Mouse (Mus musculus) inflammation-experienced regulatory T-cells, adult 6 months (primary cell): ENCODE measurements around the gene Rab5c. TPM values are rescaled to one million over a fixed set of nuclear protein-coding genes. Genes with fewer than 3 reads are reported as not detected.
A peak's percentile ranks its signal among the peaks of the same experiment; 100 is the strongest.

Experiments used
- ATAC-seq: one replicate; pipeline ENCODE4 v1.8.0; 2017
- polyA plus RNA-seq, 3 experiments: library from polyadenylated mRNA; unstranded; fragments of 100-300 nt; shearing (Covaris generic); gene quantifications; one replicate each; pipeline ENCODE4 v1.2.1; 2017

Rab5c gene
- polyA plus RNA-seq = 10 to 100 TPM; 24.7 to 54.7 (median 48.7) TPM

DNA sequence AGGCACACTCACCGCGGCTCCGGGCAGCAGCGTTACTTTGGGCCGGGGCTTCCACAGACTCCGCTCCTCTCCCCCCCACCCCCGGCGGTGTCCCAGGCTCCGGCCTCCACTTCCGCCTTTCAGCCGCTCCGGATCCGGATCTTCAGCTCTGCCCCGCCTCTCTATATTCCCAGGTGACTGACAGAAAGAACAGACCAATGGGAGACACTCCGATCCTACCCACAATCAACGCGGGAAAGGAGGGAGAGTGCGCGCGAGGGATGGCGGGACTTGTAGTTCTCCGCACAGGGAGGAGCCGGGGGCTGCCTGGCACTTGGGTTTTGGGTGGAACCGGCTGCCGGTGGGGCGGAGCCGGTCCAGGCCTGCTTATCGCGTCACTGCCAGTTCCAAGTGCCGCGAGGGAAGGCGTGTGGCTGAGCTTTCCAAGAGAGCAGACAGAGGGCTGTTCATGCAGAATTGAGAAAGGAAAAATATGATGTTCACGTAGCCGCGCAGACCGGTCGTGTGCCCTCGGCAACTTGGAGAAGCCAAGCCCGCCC lies at the start of gene Rab5c:
Gene Rab5c (minus strand): TSS at position 150 of the 539 bp plus-strand sequence.
- peak; percentile 98 for ATAC-seq

DNA sequence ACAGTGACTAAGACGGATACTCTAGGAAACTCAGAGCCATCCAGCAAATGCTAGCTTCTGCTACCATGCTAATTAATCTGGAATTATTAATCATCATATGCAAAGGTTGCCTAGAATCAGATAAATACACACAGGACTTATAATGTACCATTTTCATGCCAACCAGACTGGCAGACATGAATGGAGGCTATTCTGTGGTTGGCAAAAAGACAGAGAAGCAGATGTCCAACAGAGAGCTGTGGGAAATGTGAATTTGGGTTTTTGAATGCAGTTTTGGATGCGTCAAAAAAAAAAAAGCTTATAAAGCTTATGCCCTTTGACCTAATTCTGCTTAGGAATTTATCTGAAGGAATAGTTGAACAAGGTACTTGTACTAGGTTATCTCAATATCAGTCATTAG lies 47.8 kb upstream of the Rab5c start:
- ATAC-seq = no peak

DNA sequence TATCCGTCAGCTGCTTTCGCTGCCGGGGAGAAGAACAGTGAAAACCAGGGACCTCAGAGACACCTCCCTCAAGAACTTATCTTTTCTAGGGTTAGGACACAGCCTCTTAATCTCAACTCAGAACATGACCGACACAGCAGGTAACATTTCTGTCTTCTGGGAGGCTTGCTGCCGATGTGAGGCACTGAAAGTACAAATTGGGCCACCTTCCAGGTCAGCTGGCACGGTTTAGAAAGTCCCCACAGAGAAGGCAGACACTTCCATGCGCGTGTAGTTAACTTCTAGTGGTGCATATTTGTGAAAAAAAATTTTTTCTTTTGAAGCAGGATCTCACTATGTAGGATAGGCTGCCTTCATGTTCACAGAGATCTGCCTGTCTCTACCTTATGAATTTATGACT lies 46.3 kb upstream of the Rab5c start:
- ATAC-seq = no peak

DNA sequence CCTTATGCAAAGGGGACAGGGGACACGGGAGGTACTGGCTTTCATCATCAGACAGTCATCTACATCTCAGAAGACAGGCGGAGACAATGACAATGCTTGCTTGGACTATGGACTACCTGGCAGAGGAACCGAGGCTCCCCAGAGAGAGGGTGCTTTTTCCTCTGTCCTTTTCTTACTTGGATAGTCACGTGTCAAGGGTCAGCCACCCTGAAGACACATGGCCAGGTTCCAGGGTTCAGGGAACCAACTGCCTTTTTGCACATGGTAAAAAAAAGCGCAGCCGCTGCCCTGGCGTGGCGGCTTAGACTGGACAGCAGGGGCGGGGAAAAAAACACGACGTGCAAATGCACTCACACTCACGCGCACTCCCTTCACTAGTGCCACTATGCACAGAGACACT lies 44.6 kb upstream of the Rab5c start:
- ATAC-seq = no peak

DNA sequence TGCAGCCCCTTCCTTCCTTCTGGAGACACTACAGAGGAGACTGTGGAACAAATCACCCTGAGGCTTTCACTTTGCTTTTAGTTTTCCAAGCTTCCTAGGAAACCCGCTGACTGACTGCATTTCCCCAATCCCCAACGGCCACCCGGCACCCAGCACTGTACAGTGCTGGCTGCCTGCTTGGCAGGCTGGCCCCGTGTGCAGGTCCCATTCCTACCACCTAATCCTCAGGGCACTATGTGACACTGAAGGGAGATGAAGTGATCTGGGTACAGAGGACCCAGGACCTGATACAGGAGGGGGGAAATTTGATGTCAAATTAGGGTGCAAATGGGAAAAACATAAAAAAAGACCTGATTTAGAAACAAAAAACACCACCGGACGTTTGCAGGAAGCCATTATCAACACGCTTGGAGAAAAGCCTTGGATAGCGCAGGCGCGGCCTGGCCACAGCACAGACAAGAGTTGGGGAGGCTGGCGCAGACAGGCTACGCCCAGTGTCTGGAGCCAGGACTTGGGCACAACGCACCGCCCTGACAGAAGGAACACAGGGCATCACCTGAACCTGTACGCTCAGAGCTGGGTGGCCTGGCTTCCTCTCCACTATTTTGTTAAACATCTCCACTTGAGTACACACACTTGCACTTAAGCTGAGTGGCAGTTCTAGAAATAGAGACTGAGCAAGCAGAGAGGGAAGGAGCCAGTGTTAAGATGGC lies 43.9 kb upstream of the Rab5c start:
- ATAC-seq = no peak

DNA sequence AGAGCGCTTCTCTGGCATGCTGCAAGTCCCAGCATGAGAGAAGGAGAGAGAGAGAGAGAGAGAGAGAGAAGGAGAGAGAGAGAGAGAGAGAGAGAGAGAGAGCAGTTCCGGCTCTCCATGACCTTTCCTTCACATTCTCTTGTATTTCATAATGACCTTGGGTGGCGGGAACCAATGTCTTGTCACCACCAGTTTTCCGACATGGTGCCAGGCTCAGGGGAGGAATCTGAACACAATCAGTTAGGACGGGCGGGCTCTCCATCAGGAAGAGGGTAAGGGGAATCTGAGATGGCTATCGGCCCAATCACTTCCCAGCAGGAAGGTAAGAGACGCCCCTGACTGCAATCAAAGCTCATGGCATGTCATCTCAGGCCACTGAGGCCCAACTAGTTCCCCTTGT lies 42.2 kb upstream of the Rab5c start:
- ATAC-seq = no peak

DNA sequence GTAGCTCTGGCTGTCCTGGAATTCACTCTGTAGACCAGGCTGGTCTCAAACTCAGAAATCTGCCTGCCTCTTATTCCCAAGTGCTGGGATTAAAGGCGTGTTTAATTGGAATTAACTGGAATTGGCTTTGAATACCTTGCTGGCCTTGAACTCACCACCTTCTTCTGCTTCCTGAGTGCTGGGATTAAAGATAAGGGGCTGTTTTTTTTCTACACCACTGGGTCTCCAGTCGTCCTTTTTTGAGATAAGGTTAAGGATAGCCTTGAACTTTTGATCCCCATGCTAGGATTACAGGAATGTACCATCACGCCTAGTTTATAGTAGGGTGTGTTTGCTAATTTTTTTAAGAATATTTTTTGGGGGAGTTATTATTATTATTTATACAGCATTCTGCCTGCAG lies 40.1 kb upstream of the Rab5c start:
- no peak for ATAC-seq

DNA sequence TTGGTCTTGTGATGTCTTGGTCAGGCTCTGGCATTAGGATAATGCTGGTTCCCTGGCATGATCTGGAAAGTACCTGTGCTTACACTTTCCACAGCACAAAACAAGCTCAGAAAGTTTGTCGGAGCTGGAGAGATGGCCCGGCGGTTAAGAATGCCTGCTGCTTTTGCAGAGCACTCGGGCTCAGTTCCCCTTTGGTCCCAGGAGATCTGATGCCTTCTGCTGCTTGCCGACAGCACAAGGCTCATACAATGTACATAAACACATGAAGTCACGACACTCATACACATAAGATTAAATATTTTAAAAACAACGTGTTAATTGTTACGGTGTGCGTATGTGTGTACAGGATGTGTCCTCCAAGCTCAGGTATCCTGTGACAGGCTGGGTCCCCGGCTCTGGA lies 37.9 kb upstream of the Rab5c start:
- ATAC-seq = no peak

DNA sequence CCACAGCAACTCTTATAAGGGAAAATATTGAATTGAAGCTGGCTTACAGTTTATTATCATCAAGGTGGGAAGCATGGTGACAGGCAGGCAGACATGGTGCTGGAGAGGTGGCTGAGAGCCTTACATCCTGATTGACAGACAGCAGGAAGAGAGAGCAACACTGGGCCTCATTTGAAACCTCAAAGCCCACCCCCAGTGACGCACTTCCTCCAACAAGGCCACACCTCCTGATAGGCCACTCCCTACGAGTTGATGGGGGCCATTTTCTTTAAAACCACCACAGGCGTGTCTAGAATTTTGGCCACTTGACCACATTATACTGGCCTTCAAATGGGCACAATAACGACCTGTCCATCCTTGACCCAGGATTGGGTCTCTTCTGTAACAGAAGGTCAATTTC lies 36.2 kb upstream of the Rab5c start:
- no peak for ATAC-seq

DNA sequence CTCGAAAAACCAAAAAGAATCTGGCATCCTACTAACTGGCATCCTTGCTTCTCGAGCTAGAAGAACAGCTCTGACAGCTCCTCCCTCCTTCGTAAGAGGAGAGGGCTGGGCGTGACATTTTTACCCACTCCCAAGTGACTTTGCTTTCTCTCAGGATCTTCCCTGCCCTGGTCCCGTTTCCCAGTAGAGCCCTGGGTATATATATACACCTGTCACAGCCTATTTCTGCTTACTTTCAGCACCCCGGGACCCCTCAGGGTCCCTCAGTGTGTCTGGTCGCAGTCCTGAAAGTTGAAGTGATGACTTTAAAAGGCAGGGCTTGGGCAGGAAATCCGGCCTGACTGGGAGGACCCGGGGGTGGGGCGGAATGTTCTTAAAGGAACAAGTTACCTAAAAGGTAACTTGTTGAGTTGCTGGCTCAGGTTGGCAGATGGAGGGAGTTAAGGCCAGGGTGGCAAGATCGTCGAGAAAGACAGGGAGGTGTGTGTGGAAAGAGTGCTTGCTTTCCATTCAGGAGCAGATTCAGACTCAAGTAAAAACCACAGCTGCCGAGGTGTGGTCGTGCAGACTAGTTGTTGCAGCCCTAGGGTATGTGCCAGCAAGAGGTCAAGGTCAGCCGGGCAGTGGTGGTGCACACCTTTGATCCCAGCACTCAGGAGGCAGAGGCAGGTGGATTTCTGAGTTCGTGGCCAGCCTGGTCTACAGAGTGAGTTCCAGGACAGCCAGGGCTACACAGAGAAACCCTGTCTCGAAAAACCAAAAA lies 32.8 kb upstream of the Rab5c start, which contains the start of gene Ghdc:
Gene Ghdc (minus strand): TSS at position 312 of the 763 bp plus-strand sequence.
- peak; percentile 95 for ATAC-seq

DNA sequence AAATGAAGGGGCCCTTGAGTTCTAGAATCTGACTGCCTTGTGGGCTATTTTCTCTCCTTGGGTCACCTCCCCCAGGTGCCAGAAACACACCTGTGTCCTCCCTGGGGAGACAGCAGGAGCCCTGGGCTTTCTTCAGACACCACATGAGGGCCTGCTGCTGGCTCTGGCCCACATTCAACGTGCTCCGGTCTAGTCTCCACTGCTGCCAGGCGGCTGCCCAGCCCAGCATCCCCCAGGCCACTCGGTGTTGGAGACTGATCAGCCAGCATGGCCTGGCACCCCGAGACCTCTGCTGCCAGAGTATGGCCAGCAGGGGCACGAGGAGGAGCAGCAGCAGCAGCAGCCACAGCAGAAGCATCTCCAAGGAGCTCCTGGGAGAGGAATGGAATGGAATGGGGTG lies 32.0 kb upstream of the Rab5c start:
- ATAC-seq = no peak

DNA sequence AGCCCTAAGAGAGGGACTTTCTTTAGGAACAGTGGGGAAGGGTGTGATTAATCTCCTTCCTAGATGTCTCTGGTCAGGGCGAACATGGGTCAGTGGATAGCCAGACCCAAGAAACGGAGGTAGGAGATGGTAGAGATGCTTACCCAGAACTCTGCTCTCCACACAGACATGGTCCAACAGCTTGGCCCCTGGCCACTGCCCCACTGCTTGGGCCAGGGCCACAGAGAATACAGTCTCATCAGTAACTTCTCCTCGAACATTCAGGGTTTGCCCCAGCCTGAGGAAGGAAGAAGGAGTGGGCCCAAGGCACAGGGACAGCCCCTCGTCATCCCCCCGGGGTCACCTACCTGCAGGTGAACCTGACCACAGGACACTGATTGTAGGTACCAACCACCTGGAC lies 29.9 kb upstream of the Rab5c start:
- no peak for ATAC-seq

DNA sequence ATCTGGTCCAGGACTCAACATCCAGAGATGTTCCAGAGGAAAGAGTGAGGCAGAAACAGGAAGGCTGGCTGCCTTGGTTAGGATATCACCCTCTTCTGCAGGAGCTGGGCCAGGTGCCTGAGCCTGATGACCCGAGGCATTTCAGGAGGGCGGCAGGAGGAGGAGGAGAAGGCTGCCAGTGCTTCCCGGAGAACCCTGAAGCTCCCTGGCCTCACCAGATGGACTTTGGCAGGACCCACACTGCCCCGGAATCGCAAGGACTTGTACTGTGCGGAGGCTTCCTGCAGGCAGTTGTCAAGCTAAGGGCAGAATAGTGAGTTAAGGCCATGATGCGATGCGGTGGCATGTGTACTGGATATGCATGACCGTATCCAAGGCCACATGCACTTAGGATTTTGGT lies 28.7 kb upstream of the Rab5c start:
- no peak for ATAC-seq

DNA sequence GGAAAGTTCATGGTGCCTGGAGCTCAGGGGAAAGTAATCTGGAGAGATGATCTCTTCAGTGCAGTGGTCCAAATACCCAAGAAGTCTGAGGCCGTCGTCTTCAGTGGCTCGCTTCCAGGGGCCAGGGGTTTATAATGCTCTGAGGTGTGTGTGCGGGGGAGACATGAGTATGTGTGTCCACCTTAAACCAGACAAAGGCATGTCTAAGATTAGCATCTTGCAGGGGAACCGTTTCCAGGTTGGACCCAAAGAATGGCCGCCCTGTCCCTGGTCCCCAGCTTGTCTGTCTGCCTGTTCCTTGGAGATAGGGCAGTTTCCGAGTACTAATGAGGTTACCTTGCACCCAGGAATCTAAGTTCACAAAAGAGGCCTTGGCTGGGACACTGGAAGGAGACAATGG lies 24.8 kb upstream of the Rab5c start, which contains the start of gene Hcrt:
Gene Hcrt (minus strand): TSS at position 101 of the 400 bp plus-strand sequence.
- no peak for ATAC-seq

DNA sequence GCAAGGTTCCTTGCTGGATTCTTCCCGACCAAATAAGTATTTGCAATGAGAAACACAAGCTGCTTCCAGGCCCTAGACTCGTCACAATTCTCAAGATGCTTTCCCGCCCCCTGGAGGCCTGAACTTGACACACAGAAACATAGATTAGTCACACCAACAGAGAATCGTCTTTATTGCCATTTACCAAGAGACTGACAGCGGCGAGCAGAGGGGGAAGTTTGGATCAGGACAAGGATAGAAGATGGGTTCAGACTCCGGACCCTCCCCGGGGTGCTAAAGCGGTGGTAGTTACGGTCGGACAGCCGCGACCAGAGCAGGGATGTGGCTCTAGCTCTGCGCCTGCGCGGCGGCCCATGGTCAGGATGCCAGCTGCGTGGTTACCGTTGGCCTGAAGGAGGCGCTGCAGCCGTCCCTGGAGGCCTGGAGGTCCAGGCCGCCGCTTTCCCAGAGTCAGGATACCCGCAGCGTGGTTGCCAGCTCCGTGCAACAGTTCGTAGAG lies 23.6 kb upstream of the Rab5c start:
- peak; percentile 69 for ATAC-seq

DNA sequence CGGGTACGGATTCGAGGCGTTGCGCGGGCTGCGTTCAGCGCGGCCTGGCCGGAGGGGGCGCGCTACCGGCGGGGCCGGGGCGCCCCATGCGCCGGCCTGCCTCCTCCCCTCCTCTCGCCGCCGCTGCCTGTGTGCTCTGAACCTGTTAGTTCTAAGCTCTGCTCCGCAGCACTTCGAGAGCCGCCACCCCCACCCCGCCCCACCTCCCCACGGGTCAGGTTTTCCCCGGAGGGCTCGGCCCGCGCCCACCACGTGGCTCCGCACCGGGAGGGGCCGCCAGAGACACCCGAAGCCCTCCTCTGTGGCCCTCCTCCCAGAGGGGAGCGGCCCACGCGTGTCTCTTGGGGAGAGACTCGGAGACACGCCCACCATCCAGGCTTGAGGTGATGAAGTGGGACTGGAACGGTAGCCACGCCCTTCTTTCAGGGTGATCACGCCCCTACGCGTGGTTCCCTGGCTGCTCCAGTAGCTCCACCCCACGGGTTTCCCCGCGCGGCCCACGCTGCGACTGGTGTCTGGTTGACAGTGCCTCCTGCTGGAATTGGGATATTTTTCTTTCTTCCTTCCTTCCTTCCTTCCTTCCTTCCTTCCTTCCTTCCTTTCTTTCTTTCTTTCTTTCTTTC lies 21.7 kb upstream of the Rab5c start, which contains the start of gene Kcnh4:
Gene Kcnh4 (minus strand): TSS at position 332 of the 623 bp plus-strand sequence.
- peak; percentile 78 for ATAC-seq

DNA sequence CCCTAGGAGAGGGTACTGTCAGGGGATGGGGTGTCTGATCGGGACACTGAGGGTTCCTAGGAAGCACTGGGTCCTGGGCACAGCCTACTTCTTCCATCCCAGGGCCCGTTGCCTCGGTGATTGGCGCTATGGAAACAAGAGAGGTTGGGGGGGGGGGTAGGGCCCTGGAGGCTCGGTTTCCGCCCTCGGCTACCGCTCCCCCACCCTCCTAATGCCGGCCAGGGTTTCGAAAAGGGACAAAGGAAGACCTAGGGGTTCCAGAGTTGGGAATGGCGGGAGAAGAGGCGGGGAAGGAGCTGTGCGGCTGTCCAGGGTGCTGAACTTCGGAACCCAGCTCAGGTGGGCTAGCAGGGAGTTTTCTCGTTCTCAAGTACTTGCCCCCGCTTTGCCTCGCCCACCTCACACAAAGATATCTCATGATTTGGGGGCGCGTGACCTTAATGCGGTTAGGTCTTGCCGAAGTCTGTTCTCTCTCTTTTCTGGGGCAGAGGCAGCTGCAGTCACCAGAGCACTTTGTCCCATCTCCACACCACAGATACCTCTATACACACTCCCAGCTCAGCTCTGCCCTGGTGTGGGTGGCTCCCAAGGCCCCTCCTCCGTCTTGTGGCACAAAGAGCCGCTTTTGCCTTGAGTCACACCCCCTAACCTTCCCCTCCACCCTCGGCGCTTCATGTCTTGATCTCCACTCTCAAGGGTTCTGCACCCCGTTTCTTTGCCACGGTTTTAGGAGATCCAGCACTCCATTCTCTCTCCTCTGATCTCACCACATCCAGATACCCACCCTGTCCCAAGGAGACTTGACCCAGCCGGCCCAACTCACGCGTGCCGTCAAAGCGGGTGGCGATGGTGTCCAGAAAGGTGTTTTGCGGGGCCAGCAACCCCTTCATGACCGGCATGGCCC lies 20.9 kb upstream of the Rab5c start:
- peak; percentile 22 for ATAC-seq

DNA sequence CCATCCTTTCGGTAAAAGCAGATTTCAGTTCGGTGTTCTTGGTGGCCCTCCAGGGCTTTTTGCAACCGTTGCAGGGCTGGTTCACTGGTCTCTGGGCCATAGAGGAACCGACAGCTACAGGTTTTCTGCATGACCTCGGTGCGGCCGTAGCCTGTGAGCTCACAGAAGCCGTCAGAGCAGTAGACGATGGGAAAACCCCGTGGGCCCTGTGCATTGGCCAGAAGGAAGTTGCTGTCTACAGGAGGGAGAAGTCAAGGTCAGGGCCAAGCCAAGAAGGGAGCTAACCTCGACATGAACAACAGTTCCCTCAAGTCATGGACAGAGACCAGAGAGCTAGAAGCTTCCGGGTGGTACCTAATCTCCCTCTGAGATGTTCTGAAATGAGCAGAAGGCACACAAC lies 19.6 kb upstream of the Rab5c start:
- ATAC-seq = no peak

DNA sequence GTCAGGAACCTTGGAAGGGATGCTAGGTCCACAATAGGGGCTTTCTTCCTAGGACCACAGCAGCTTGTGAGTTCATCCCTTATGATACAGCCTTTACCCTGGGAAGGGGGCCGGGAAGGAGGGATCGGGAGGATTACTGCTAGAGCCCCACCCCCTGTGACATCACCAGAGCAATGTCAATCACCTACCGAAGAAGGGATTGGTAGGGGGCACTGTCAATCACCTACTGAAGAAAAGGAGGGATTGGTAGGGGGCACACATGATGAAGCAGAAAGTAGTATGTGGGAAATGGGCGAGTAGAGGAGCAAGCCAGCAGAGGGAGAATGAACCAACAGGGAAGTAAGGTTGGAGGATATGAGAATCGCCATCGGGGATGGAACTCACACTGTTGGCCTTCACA lies 18.5 kb upstream of the Rab5c start:
- no peak for ATAC-seq

DNA sequence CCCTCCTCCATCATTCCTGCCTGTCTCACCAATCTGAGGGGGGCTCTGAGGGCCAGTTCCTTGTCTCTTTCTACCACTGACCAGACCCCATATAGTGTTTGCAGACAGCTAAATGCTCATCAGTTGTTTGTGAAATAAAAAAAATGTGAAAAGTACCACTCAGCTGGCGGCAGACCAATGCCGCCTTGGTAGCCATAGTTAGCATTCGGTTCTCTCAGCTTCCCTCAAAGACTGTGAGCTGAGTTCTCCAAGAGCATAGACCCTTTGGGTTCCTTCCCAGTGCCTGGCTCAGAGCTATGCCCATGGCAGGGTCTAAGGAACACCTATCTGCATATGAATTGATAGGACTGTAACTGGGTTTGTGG lies 16.7 kb upstream of the Rab5c start:
- ATAC-seq = no peak

DNA sequence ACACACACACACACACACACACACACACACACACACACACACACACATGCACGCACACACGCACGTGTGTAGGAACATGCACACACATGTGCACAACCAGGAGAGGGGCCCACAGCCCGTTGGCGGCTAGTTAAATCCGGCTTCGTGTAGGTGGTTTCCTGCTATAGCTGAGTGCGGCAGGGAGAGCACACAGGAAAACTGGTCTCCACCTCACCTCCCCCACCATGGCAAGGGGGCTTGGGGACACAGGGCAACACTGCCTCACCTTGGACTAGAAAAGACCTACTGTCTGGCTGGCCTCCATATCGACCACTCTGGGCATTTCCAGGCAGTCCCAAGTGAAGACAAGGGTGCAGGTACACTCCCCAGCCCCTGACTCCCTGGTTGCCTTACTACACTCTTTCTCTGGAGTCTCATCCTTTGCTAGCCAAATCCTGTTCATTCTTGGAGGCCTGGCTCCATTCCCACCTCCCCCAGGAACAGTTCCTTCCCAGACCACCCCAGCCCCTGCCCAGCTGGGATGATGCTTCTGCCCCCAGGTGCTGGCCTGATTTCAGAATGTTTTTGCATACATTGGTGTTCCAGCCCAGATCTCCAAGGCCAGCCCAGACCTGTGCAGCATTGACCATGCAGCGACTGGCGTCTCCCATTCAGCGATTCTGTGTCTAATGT lies 16.1 kb upstream of the Rab5c start:
- no peak for ATAC-seq
